Mouse (Mus musculus) hindbrain, embryonic 13.5 days (tissue): Measurements from ENCODE around the gene Krtap13. TPM values are rescaled to one million over a fixed set of nuclear protein-coding genes. Genes with fewer than 3 reads are reported as not detected.

Experiments
- ATAC-seq: fragments of 200-750 bp; cut with Nextera tagmentation; 2 replicates; pipeline ENCODE4 v1.8.0; 2017; ENCODE audit warnings: moderate TSS enrichment; ENCODE audit not compliant: low FRiP score
- H3K27ac ChIP-seq: fragments of 300-500 bp; sonication (generic); 2 replicates; pipeline ENCODE4 v1.5.1; 2015; ENCODE audit warnings: inconsistent platforms, mild to moderate bottlenecking, moderate library complexity
- H3K27me3 ChIP-seq: fragments of 300-500 bp; sonication (generic); 2 replicates; pipeline ENCODE4 v1.6.1; 2015; ENCODE audit warnings: mild to moderate bottlenecking, inconsistent platforms
- H3K36me3 ChIP-seq: fragments of 300-500 bp; sonication (generic); 2 replicates; pipeline ENCODE4 v1.6.1; 2015; ENCODE audit warnings: mild to moderate bottlenecking, inconsistent platforms
- H3K4me1 ChIP-seq: fragments of 300-500 bp; sonication (generic); replicated peaks from 2 replicates; pipeline ENCODE4 v1.6.1; 2015; ENCODE audit warnings: inconsistent platforms
- H3K4me2 ChIP-seq: fragments of 300-500 bp; sonication (generic); 2 replicates; pipeline ENCODE4 v1.6.1; 2015; ENCODE audit warnings: inconsistent platforms, mild to moderate bottlenecking, moderate library complexity
- H3K4me3 ChIP-seq: fragments of 300-500 bp; sonication (generic); 2 replicates; pipeline ENCODE4 v1.5.1; 2015; ENCODE audit warnings: mild to moderate bottlenecking, inconsistent platforms
- H3K9ac ChIP-seq: fragments of 300-500 bp; sonication (generic); 2 replicates; pipeline ENCODE4 v1.6.1; 2015; ENCODE audit warnings: mild to moderate bottlenecking, inconsistent platforms
- H3K9me3 ChIP-seq: fragments of 300-500 bp; sonication (generic); 2 replicates; pipeline ENCODE4 v1.6.1; 2016; ENCODE audit warnings: inconsistent platforms
- WGBS: fragments of 180-500 bp; shearing (Covaris S2); methylation state at CpG from one replicate; pipeline ENCODE4 v1.1.7; 2015; 5-methylcytosine and 5-hydroxymethylcytosine counted together
- polyA plus RNA-seq: library from polyadenylated mRNA; unstranded; fragments of >200 nt; fragmentation: Nextera tagmentation; extraction: Ambion mirVana; gene quantifications from 2 replicates; pipeline ENCODE4 v1.2.1, GENCODE M21; 2015

The Krtap13 gene
- polyA plus RNA-seq, 1 experiment from 2014 or later, result not detected

GRCm38 (mm10) chr16:88707496-88708012, 43.9 kb downstream of the Krtap13 start, which contains the start of gene 2310061N02Rik:
TSS of gene 2310061N02Rik (minus strand) at chr16:88707962.
- WGBS, result 90% methylated on average over 10 of the region's 10 CpGs
- ATAC-seq, result no peak
- H3K9ac ChIP-seq, result no peak within 1 kb of the TSS

GRCm38 (mm10) chr16:88701072-88701864, 50.2 kb downstream of the Krtap13 start:
- no peak for ATAC-seq
- H3K27ac ChIP-seq, result no peak overlapping the region
- no peaks in the 10 kb centered on the region for H3K9me3 ChIP-seq
- 58% methylated on average over 4 of the region's 4 CpGs for WGBS
- H3K4me2 ChIP-seq, result no peak overlapping the region
- H3K4me1 ChIP-seq, result no peaks in the 10 kb centered on the region
- no peaks in the 10 kb centered on the region for H3K36me3 ChIP-seq
- H3K27me3 ChIP-seq, result no peaks in the 10 kb centered on the region
- no peak overlapping the region for H3K9ac ChIP-seq
- no peak overlapping the region for H3K4me3 ChIP-seq

More at GRCm38 (mm10) chr16:88707496-88708012, 43.9 kb downstream of the Krtap13 start, which contains the start of gene 2310061N02Rik:
- Histone ChIP-seq H3K27ac (no peak within 1 kb of the TSS), H3K36me3 (no peaks in the 10 kb centered on the region), H3K4me1 (no peaks in the 10 kb centered on the region), H3K4me3 (no peak within 1 kb of the TSS), H3K27me3 (no peaks in the 10 kb centered on the region), H3K9me3 (no peaks in the 10 kb centered on the region), H3K4me2 (no peak within 1 kb of the TSS)

Other genes starting within 250 kb of the Krtap13 start
- not detected in 2 replicates for gene Cldn17, start 244.7 kb downstream of the Krtap13 start, polyA plus RNA-seq
- 0.10 TPM in 1 of 2 replicates, not detected in the other for gene Cldn8, start 188.5 kb downstream of the Krtap13 start, polyA plus RNA-seq
- not detected in 2 replicates for gene Krtap24-1, start 139.4 kb downstream of the Krtap13 start, polyA plus RNA-seq
- not detected in 2 replicates for gene 2310079G19Rik, start 124.0 kb downstream of the Krtap13 start, polyA plus RNA-seq
- not detected in 2 replicates for gene Krtap26-1, start 103.8 kb downstream of the Krtap13 start, polyA plus RNA-seq
- not detected in 2 replicates for gene Krtap27-1, start 80.0 kb downstream of the Krtap13 start, polyA plus RNA-seq
- gene 2310061N02Rik, start 43.7 kb downstream of the Krtap13 start, polyA plus RNA-seq, result not detected in 2 replicates
- gene Krtap13-1, start 22.8 kb downstream of the Krtap13 start, polyA plus RNA-seq, result not detected in 2 replicates
- not detected in 2 replicates for gene 2310034C09Rik, start 7.2 kb upstream of the Krtap13 start, polyA plus RNA-seq
- not detected in 2 replicates for gene 2310057N15Rik, start 22.6 kb upstream of the Krtap13 start, polyA plus RNA-seq
- not detected in 2 replicates for gene Gm5965, start 26.3 kb upstream of the Krtap13 start, polyA plus RNA-seq
- not detected in 2 replicates for gene Gm20741, start 60.6 kb upstream of the Krtap13 start, polyA plus RNA-seq
- gene Krtap15, start 68.6 kb upstream of the Krtap13 start, polyA plus RNA-seq, result not detected in 2 replicates
- gene Krtap14, start 74.5 kb upstream of the Krtap13 start, polyA plus RNA-seq, result not detected in 2 replicates
- gene Krtap19-1, start 117.8 kb upstream of the Krtap13 start, polyA plus RNA-seq, result not detected in 2 replicates
- gene Krtap19-2, start 122.6 kb upstream of the Krtap13 start, polyA plus RNA-seq, result not detected in 2 replicates
- not detected in 2 replicates for gene Krtap19-3, start 126.4 kb upstream of the Krtap13 start, polyA plus RNA-seq
- gene Krtap19-4, start 133.5 kb upstream of the Krtap13 start, polyA plus RNA-seq, result not detected in 2 replicates
- gene Krtap19-5, start 144.8 kb upstream of the Krtap13 start, polyA plus RNA-seq, result not detected in 2 replicates
- gene Krtap19-9b, start 180.6 kb upstream of the Krtap13 start, polyA plus RNA-seq, result not detected in 2 replicates
- not detected in 2 replicates for gene Krtap16-3, start 211.2 kb upstream of the Krtap13 start, polyA plus RNA-seq